Mouse (Mus musculus): ENCODE results near the gene Gzma. TPM values are rescaled to one million over a fixed set of nuclear protein-coding genes. Genes with fewer than 3 reads are reported as not detected.

The Gzma gene
- total and polyA plus RNA-seq, 2 experiments from 2014 or later = not detected

DNA sequence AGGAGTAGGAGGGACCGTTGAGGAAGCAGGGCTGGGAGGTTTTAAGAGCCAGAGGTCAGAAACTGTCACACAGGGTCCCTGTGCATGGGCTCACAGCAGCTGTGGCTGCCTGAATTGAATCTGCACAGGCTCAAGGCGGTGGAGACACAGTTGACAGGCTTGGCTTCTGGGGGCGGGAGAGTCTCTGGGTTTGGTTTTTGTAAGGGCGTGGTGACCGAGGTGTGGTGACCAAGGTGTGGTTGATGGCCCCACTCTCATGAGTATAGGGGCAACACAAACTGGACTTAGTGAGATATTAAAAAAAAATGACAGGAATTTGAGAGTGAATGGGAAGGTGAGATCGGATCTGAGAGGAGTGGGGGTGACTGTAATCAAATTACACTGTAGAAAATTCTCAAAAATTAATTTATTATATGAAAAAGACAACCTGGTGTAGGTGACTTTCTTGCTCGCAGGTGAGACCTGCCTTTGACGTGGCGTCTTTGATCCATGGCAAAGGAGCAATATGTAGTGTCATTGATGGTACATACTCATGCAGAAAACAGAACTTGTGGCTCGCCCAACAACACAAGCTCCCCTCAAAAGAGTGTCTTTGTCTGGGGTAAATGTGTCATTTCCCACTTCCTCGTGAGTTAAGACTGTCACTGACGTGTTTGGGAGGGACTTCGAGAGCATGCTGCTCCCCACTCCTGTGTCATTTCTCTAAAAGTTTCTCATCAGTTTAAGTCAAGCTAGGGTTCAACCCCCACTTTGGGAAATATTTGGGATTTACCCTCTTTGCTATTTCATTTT, 13.4 kb downstream of the Gzma start:
- WGBS = 86% methylated on average over 13 of the region's 13 CpGs

DNA sequence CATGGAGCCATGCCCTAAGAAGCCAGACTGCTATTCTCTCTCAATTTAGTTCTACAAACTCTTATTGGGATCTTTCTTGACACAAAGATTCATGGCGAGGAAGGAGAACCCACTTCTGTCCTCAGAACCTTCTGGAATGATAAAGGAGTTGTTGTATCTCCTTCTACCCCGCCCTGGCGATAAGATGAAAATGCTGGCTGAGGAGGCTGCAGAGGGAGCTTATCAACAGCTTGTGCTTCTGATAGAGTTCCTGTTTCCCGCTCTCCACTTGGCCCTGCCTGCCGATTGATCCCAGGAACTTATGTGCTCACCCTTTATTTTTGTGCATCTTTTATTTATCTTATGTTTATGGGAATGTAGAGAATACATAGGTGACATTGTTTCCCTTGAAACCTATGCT, 16.0 kb downstream of the Gzma start:
- Histone ChIP-seq H3K9me3 (ENCODE audit: low read length) (no peaks in the 10 kb centered on the region), H3K9ac (replicated peaks; ENCODE audit: low read length, poor library complexity, severe bottlenecking) (no peak overlapping the region), H3K36me3 (ENCODE audit: insufficient read depth, low read length) (no peaks in the 10 kb centered on the region), H3K4me3 (ENCODE audit: low read depth, low read length) (no peak overlapping the region), H3K27me3 (ENCODE audit: insufficient read depth, low read length) (no peaks in the 10 kb centered on the region), H3K4me2 (ENCODE audit: low read depth, low read length, poor library complexity, severe bottlenecking) (no peak overlapping the region), H3K27ac (ENCODE audit: low read depth, low read length) (no peak overlapping the region), H3K4me1 (ENCODE audit: insufficient read depth, low read length) (no peaks in the 10 kb centered on the region)
- TF ChIP-seq CTCF (IDR thresholded peaks at IDR 0.05) = no peak
- no peak for DNase-seq (ENCODE audit: low spot score)
- WGBS = 85% methylated on average over 5 of the region's 5 CpGs
- no peak for ATAC-seq (ENCODE audit: low FRiP score)

More for the DNA sequence above, 13.4 kb downstream of the Gzma start:
- no peak overlapping the region for H3K4me3 ChIP-seq (ENCODE audit: low read depth, low read length)
- no peaks in the 10 kb centered on the region for H3K36me3 ChIP-seq (ENCODE audit: insufficient read depth, low read length)
- no peaks in the 10 kb centered on the region for H3K27me3 ChIP-seq (ENCODE audit: insufficient read depth, low read length)
- H3K4me2 ChIP-seq (ENCODE audit: low read depth, low read length, poor library complexity, severe bottlenecking) = no peak overlapping the region
- no peak for TF ChIP-seq CTCF (IDR thresholded peaks at IDR 0.05)
- ATAC-seq (ENCODE audit: low FRiP score) (no peak), DNase-seq (ENCODE audit: low spot score) (no peak)
- no peaks in the 10 kb centered on the region for H3K9me3 ChIP-seq (ENCODE audit: low read length)
- no peak overlapping the region for H3K27ac ChIP-seq (ENCODE audit: low read depth, low read length)
- no peak overlapping the region for H3K9ac ChIP-seq (replicated peaks; ENCODE audit: low read length, poor library complexity, severe bottlenecking)
- no peaks in the 10 kb centered on the region for H3K4me1 ChIP-seq (ENCODE audit: insufficient read depth, low read length)

DNA sequence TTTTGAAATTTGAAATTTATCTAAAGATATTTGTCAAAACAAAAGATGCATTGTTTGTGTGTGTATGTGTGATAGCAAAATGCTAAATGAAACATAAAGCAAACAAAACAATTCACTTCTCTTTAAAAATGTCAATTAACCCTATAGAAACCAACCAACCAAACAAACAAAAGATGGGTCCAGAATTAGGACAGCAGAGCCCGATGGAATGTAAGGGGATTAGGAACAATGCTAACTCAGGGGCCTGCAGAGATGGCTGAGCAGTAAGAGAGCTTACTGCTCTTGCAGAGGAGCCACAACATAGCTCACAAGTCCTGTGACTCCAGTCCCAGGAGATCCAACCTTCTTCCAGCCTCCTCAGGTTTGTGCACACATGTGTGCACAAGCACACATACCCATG, 18.7 kb downstream of the Gzma start:
- TF ChIP-seq CTCF (IDR thresholded peaks at IDR 0.05) = no peak
- Histone ChIP-seq H3K9me3 (ENCODE audit: low read length) (no peaks in the 10 kb centered on the region), H3K4me1 (ENCODE audit: insufficient read depth, low read length) (no peaks in the 10 kb centered on the region), H3K4me3 (ENCODE audit: low read depth, low read length) (no peak overlapping the region), H3K4me2 (ENCODE audit: low read depth, low read length, poor library complexity, severe bottlenecking) (no peak overlapping the region), H3K36me3 (ENCODE audit: insufficient read depth, low read length) (no peaks in the 10 kb centered on the region), H3K9ac (replicated peaks; ENCODE audit: low read length, poor library complexity, severe bottlenecking) (no peak overlapping the region), H3K27me3 (ENCODE audit: insufficient read depth, low read length) (no peaks in the 10 kb centered on the region), H3K27ac (ENCODE audit: low read depth, low read length) (no peak overlapping the region)
- WGBS = 3% methylated on average over 1 of the region's 1 CpGs
- DNase-seq (ENCODE audit: low spot score) = no peak
- ATAC-seq (ENCODE audit: low FRiP score) = no peak

DNA sequence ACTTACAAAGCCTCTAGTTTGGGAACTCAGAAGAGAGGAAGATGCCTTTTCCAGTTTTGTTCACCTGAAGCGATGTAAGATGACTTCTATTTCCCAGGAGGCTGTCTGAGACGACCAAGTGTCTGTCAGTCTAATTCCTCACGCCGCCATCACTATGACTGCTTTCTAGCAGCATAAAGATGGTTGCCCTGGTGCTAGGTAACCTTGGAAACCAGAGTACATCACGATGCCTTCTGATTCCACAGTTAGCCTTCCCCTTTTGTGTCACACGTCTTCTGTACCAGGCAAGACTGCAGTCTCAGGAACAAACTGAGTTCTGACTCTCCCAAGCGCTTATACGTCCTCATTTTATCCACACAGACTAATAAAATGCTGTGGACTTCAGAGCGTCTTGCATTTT, 21.8 kb downstream of the Gzma start:
- peak; percentile 40 for DNase-seq (ENCODE audit: low spot score)
- H3K4me1 ChIP-seq (ENCODE audit: insufficient read depth, low read length) = no peaks in the 10 kb centered on the region
- no peak for TF ChIP-seq CTCF (IDR thresholded peaks at IDR 0.05)
- H3K27me3 ChIP-seq (ENCODE audit: insufficient read depth, low read length) = no peaks in the 10 kb centered on the region
- no peaks in the 10 kb centered on the region for H3K36me3 ChIP-seq (ENCODE audit: insufficient read depth, low read length)
- peak overlapping the region; percentile 26; the same call in 1 of the 2 replicates for H3K4me2 ChIP-seq (ENCODE audit: low read depth, low read length, poor library complexity, severe bottlenecking)
- H3K9me3 ChIP-seq (ENCODE audit: low read length) = no peaks in the 10 kb centered on the region
- no peak overlapping the region for H3K4me3 ChIP-seq (ENCODE audit: low read depth, low read length)
- peak; percentile 73 for ATAC-seq (ENCODE audit: low FRiP score)
- H3K9ac ChIP-seq (replicated peaks; ENCODE audit: low read length, poor library complexity, severe bottlenecking) = no peak overlapping the region
- 0 out of 2 replicates have a peak overlapping the region, but pooled peaks have one; percentile 26 for H3K27ac ChIP-seq (ENCODE audit: low read depth, low read length)
- WGBS = 22% methylated on average over 9 of the region's 9 CpGs

DNA sequence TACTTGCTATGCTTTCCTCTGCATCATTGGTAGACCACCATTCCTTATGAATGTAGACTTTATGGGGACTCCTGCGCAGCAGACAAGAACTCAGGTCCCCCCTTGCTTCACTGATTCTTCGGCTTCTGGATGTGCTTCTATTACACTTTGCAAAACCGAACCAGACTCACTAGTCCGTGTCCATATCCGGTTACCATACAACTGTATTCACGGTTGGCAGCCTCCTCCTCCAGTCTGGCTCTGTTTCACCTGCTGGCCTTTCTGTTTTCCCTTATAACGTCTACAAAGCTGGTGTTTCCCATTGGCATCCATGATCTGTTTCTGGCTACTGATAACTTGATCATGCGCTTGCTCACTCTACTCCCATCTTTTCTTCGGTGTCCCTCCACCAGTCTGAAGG, 36.2 kb downstream of the Gzma start:
- no peaks in the 10 kb centered on the region for H3K36me3 ChIP-seq (ENCODE audit: insufficient read depth, low read length)
- H3K4me2 ChIP-seq (ENCODE audit: low read depth, low read length, poor library complexity, severe bottlenecking) = no peak overlapping the region
- no peak overlapping the region for H3K4me3 ChIP-seq (ENCODE audit: low read depth, low read length)
- H3K27ac ChIP-seq (ENCODE audit: low read depth, low read length) = no peak overlapping the region
- ATAC-seq (ENCODE audit: low FRiP score) (no peak), DNase-seq (ENCODE audit: low spot score) (no peak)
- WGBS = 91% methylated on average over 9 of the region's 9 CpGs
- H3K4me1 ChIP-seq (ENCODE audit: insufficient read depth, low read length) = no peaks in the 10 kb centered on the region
- no peaks in the 10 kb centered on the region for H3K9me3 ChIP-seq (ENCODE audit: low read length)
- H3K9ac ChIP-seq (replicated peaks; ENCODE audit: low read length, poor library complexity, severe bottlenecking) = no peak overlapping the region
- H3K27me3 ChIP-seq (ENCODE audit: insufficient read depth, low read length) = no peaks in the 10 kb centered on the region
- TF ChIP-seq CTCF (IDR thresholded peaks at IDR 0.05) = no peak

DNA sequence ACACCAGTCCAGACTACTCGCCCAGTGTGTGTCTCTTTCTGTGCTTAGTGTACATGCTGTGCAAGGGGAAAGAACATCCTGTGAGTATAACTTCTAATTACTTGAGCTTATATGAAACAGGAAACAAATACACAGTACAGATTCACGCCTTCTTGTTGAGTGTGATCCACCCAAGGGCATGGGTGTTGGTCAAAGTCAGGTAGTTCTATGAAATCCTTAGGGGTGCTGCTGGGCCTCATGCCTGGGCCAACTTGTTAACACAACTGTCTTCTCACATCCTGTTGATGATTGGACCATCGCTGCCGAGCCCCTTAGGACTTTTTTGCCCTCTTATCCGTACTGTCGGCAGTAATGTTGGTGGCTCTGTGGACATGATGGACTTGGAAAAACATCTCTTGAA, 39.0 kb downstream of the Gzma start:
- TF ChIP-seq CTCF (IDR thresholded peaks at IDR 0.05) = no peak
- ATAC-seq (ENCODE audit: low FRiP score) (no peak), DNase-seq (ENCODE audit: low spot score) (no peak)
- H3K27me3 ChIP-seq (ENCODE audit: insufficient read depth, low read length) = no peaks in the 10 kb centered on the region
- no peak overlapping the region for H3K4me2 ChIP-seq (ENCODE audit: low read depth, low read length, poor library complexity, severe bottlenecking)
- WGBS = 94% methylated on average over 6 of the region's 6 CpGs
- no peaks in the 10 kb centered on the region for H3K4me1 ChIP-seq (ENCODE audit: insufficient read depth, low read length)
- no peak overlapping the region for H3K27ac ChIP-seq (ENCODE audit: low read depth, low read length)
- no peak overlapping the region for H3K9ac ChIP-seq (replicated peaks; ENCODE audit: low read length, poor library complexity, severe bottlenecking)
- H3K36me3 ChIP-seq (ENCODE audit: insufficient read depth, low read length) = no peaks in the 10 kb centered on the region
- H3K9me3 ChIP-seq (ENCODE audit: low read length) = no peaks in the 10 kb centered on the region
- H3K4me3 ChIP-seq (ENCODE audit: low read depth, low read length) = no peak overlapping the region
